Mouse (Mus musculus): Measurements from ENCODE around the gene Il4i1.

- no peak for TF ChIP-seq CTCF (IDR thresholded peaks at IDR 0.05; ENCODE audit: borderline replicate concordance, control insufficient read depth, extremely low read depth, insufficient read depth, low read length, poor library complexity)
- peak; percentile 33; the same call in 1 of the 2 replicates for TF ChIP-seq POLR2A (IDR thresholded peaks at IDR 0.05; ENCODE audit: control insufficient read depth, extremely low read depth, insufficient read depth, low read length, poor library complexity)
Observed at GRCm38 (mm10) chr7:44868919-44869696, 52.9 kb downstream of the Il4i1 start.
